Mouse (Mus musculus) MEL (cell line): ENCODE results near the gene Med27.

ENCODE experiments used
- CHD1 ChIP-seq: IDR thresholded peaks from 2 replicates; pipeline ENCODE4 v1.6.1; 2012; ENCODE audit warnings: low read depth, mild to moderate bottlenecking, inconsistent platforms, low read length, improper control_type of control experiment
- EP300 ChIP-seq, 2 experiments: IDR thresholded peaks; 2 replicates each; pipeline ENCODE4 v1.6.1; 2011; ENCODE audit warnings: improper control_type of control experiment in 2 of 2, low read length in 2 of 2, low read depth in 1 of 2, mild to moderate bottlenecking in 1 of 2
- MXI1 ChIP-seq: IDR thresholded peaks from 2 replicates; pipeline ENCODE4 v1.6.1; 2011; ENCODE audit warnings: mild to moderate bottlenecking, low read depth, low read length, improper control_type of control experiment

DNA sequence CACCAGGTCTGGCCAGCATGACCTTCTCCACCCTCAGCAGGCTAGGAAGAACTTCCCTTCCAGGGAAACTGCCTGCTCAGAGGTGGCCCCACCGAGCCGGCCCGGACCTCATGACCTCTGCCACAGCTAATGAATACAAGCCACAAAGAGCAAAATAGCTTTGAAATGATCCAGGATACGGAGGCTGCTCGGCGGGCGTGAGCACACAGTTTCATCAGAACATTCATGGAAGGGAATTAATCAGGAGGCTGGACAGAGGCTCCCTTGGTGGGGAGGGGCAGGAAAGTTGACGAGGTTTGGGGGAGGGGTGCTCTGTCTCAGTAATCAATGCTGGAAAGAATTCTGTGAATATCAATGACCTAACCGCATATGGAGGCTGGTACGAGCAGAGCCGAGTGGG lies 227.6 kb downstream of the Med27 start:
- TF ChIP-seq EP300 (IDR thresholded peaks at IDR 0.05; ENCODE audit: low read depth in 1 of 2, low read length in 2 of 2) (no peak), MXI1 (no peak), CHD1 (no peak)
